Mouse (Mus musculus): ENCODE results near the gene Gdf10. TPM values are rescaled to one million over a fixed set of nuclear protein-coding genes. Genes with fewer than 3 reads are reported as not detected.

Gene Gdf10
- polyA plus RNA-seq, 2 experiments from 2014 or later: not detected

DNA sequence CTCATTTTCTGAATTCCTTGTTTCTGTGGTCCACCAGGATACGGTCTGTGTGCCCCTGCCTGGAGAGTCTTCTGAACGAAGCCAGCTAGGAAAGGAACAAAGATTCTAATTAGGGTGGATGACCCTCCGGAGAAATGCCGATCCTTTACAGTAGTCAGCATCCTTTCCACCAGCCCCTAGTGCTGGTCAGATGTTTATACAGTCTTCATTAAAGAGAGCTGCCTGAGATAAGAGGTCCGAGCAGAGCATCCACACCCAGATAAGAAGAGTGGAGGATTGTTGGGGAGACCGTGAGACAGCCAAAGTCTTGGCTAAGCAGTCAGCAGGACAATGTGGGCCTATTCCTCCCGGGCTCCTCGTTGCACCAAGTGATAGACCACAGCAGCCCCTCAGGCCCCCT lies 17.4 kb downstream of the Gdf10 start, which contains the start of gene Gdf2:
Gene Gdf2 (plus strand): TSS at position 301 of the 400 bp plus-strand sequence.
- no peak for ATAC-seq

- no peak for ATAC-seq
These were observed 18.8 kb downstream of the Gdf10 start for GRCm38 (mm10) chr14:33942222-33942621.

- no peak for ATAC-seq
These were observed 22.7 kb downstream of the Gdf10 start for GRCm38 (mm10) chr14:33946125-33946524.

DNA sequence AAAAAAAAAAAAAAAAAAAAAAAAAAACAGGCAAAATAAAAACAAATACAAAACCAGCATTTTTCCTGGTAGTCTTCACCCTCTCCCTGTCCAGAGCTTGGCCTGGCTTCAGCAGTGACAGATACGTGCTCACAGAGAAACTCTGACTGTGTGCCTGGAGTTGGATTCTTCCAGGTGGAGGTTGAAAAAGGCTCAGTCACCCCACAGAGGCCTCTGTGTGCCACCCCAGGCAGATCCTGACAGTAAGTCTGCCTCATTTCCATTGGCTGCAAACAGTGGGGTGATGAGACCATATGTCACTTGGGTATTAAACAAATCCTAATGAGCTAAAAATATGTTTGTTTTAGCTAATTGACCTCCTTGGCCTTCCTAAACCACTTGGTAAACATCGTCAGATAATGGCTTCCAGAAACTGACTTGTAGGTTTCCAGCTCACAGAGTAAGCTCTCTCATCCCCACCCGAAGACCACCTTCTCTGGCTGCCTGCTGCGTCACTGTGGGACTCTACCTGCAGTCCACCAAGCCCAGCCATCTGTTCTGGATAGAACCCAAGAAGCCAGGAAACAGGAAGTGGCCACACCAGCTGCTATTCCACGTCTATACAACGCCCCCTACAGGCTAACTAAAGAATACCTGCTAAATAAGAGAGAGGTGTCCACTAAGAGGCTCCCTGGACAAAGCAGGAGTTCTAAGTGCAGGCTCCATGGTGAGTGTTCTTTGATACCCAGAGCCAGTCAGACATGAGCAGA lies 29.0 kb downstream of the Gdf10 start:
- ATAC-seq: no peak

- ATAC-seq: no peak
These were observed 30.4 kb downstream of the Gdf10 start, which contains the start of gene Rbp3 for GRCm38 (mm10) chr14:33953761-33954160. TSS of gene Rbp3 (plus strand) at chr14:33954003.

DNA sequence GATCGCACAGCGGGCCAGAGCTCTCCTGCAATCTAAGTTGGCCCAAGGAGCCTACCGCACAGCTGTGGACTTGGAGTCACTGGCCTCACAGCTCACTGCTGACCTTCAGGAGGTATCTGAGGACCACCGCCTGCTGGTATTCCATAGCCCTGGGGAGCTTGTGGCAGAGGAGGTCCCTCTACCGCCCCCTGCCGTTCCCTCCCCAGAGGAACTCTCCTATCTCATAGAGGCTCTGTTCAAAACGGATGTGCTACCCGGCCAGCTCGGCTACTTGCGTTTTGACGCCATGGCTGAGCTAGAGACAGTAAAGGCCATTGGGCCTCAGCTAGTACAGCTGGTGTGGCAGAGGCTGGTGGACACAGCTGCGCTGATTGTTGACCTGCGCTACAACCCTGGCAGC lies 32.7 kb downstream of the Gdf10 start:
- ATAC-seq: no peak

GRCm38 (mm10) chr14:33958186-33958585 lies 34.8 kb downstream of the Gdf10 start:
- ATAC-seq: no peak

- ATAC-seq: no peak
These were observed 35.5 kb downstream of the Gdf10 start for GRCm38 (mm10) chr14:33958841-33959240.

DNA sequence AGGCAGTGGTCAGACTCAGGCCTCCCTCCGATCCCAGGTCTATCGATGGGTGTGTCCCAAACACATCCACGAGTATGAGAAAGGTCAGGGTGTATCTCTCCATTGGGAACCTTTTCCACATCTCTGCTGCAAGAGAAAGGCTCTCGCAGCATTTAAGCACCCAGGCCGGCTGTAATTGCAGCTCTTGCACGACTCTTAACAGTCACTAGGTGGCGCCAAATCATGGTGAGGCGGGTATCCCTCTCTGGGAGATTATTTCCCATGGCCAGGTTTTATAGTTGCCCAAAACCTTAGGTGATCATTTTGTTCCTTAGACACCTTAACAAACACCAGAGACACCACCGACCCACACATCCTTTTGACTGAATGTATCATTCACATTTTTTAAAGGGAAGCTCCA lies 36.0 kb downstream of the Gdf10 start:
- ATAC-seq: no peak

DNA sequence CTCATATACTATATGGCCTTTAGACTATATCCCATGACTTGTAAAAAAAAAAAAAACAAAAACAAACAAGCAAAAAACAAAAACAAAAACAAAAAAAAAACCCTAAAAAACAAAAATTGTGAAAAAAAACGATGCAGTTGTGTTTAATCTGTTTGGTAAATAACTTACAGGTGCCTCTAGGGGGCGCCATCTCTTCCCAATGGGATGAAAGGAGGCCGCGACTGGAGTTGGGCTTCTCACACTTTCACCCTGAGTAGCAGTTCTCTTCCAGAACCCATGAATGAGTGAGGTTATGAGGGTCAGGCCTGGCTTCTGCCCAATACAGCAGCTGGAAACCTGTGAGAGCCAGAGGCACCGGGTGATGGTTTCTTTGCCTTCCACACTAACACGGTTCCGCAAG lies 42.3 kb downstream of the Gdf10 start:
- ATAC-seq: no peak

GRCm38 (mm10) chr14:33972679-33973078 lies 49.3 kb downstream of the Gdf10 start:
- no peak for ATAC-seq

- no peak for ATAC-seq
These were observed 51.4 kb downstream of the Gdf10 start for GRCm38 (mm10) chr14:33974752-33975151.

DNA sequence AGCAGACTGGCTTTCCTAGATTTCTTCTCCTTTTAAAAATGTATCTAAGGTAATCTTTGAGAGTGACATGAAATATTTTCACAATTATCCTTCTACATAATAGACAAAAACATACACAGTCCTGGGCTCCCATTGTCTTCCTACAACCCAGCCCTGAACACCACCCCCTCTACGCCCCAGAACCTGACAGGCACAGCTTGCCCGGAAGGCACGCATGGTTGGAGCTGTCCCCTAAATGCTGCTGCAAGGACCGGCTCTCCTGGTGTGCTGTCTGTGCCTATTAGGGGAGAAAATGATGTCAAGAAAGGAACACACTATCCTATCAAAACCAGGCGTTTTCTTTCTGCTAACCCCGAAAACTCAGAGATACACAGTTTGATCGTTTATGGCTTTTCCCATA lies 54.4 kb downstream of the Gdf10 start:
- ATAC-seq: no peak

DNA sequence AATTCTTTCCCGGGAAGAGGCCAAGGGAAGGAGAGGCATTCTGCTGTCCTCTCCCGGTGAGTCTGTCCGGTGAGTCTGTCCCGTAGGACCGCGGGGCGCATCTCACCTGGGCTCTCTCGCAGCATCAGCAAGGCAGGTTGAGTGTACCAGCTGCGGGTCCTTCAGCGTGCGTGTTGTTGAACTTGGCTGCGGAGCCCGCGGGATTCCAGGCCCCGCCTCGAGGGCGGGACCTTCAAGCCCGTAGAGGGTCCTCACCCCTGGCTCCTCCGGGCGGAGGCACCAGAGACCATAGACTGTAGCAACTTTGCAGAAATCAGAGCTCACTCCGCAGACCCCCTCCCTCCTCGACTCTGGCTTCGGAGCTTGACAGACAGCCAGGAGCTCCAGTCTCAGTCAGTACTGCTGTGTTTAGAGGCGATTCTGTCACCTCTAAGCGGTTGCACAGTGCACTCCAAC lies 55.2 kb downstream of the Gdf10 start, which contains the start of gene Zfp488:
Gene Zfp488 (minus strand): TSS at position 161 of the 456 bp plus-strand sequence.
- ATAC-seq: no peak

Other genes with a start within 250 kb of the Gdf10 start
- gene Gdf2, start 17.5 kb downstream of the Gdf10 start, polyA plus RNA-seq (2017; shearing (Covaris generic)): not detected
- not detected for gene Rbp3, start 30.4 kb downstream of the Gdf10 start, polyA plus RNA-seq (2017; shearing (Covaris generic))
- not detected for gene Zfp488, start 55.2 kb downstream of the Gdf10 start, polyA plus RNA-seq (2017; shearing (Covaris generic))
- gene Gm30083, start 91.6 kb downstream of the Gdf10 start, polyA plus RNA-seq (2017; shearing (Covaris generic)): not detected
- gene Gm5460, start 93.2 kb downstream of the Gdf10 start, polyA plus RNA-seq (2017; shearing (Covaris generic)): not detected
- gene Antxrl, start 129.1 kb downstream of the Gdf10 start, polyA plus RNA-seq (2017; shearing (Covaris generic)): not detected
- not detected for gene Anxa8, start 162.4 kb downstream of the Gdf10 start, polyA plus RNA-seq (2017; shearing (Covaris generic))
- not detected for gene A630023A22Rik, start 179.2 kb downstream of the Gdf10 start, polyA plus RNA-seq (2017; shearing (Covaris generic))
- not detected for gene Npy4r, start 228.9 kb downstream of the Gdf10 start, polyA plus RNA-seq (2017; shearing (Covaris generic))

Data from activated CD4-positive, CD25-positive, alpha-beta regulatory T cell, adult 4 months (primary cell).